Mouse (Mus musculus) liver, postnatal 0 days (tissue): ENCODE measurements at regions not wholly inside any gene's neighbourhood (a gene's known extent, or its start where the extent isn't known, plus 50 kb on each side); places are given as distances from the start of the nearest gene placed in this dataset.

Experiments
- CTCF ChIP-seq: sonication (generic); IDR thresholded peaks from 2 replicates; pipeline ENCODE4 v1.5.1; 2016; ENCODE audit warnings: antibody characterized with exemption, low read depth
- EP300 ChIP-seq: IDR thresholded peaks from 2 replicates; pipeline ENCODE4 v1.6.1; 2016; ENCODE audit warnings: antibody characterized with exemption, low read depth, mild to moderate bottlenecking

GRCm38 (mm10) chr2:75357516-75357915 is 301.5 kb upstream of the Hnrnpa3 start:
- TF ChIP-seq CTCF (no peak), EP300 (no peak)
